In the genomic region with DNA sequence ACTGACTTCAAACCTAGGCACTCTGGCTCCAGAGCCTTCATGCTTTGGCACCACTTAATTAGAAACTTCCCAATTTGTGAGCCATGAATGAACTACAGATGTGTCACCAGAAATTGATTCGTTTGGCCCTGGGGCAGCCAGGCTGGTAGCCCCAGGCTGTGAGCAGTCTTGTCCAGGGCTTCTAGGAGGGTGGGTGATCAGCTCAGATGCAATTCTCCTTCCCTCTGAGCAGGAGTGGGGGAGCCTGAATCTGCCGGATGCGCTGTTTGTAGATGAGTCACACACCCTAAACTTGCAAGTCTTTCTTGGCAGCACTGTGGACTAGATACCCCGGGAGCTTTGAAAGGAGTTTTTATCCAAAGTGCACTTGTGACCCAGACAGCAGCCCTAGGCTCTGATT, we compare ENCODE assay signal across 22 mouse cellular contexts. TPM values are rescaled to one million over a fixed set of nuclear protein-coding genes. Genes with fewer than 3 reads are reported as not detected.
DNase-seq lines count a peak whose midpoint lies in the region; ATAC-seq and TF ChIP-seq lines count a peak whose summit lies in the region.
"Had no signal": no experiment of that assay in that cellular context is flagged by ENCODE, and none has a peak within 500 bp of the region (broad histone marks: within the 10 kb centered on the region; RNA-seq: fewer than 3 reads in every experiment).

No protein-coding gene starts in this region.

- peak; percentile 19 for DNase-seq in embryo, embryonic 11 days
- DNase-seq in embryo, embryonic 9.5 days (ENCODE audit: extremely low spot score), result no peak
- peak; percentile 26 for DNase-seq in brain, embryonic 14.5 days (ENCODE audit: low read depth)
- no peak for DNase-seq in stomach, postnatal 0 days (ENCODE audit: low spot score)
- DNase-seq: adrenal gland, adult 8-10 months; cerebellum, postnatal 10 days; gastrocnemius, postnatal 25 days; kidney, adult 18-20 months; kidney, postnatal 36 days; layer of hippocampus, adult 9-11 months; thymus, postnatal 25 days had no signal

- H3K9me3 ChIP-seq in midbrain, embryonic 12.5 days, result no peaks in the 10 kb centered on the region
- H3K9me3 ChIP-seq in midbrain, embryonic 16.5 days (replicated peaks; ENCODE audit: control insufficient read depth, low read length, poor library complexity, severe bottlenecking), result no peaks in the 10 kb centered on the region
- H3K9me3 ChIP-seq in stomach, postnatal 0 days (ENCODE audit: control insufficient read depth, low read length), result no peaks in the 10 kb centered on the region
- H3K9me3 ChIP-seq: forebrain, embryonic 13.5 days; limb, embryonic 13.5 days; lung, embryonic 15.5 days; neural tube, embryonic 12.5 days had no signal

- no peaks in the 10 kb centered on the region for H3K27me3 ChIP-seq in midbrain, embryonic 12.5 days
- no peaks in the 10 kb centered on the region for H3K27me3 ChIP-seq in midbrain, embryonic 16.5 days (ENCODE audit: control insufficient read depth, insufficient read depth, low read depth, low read length)
- no peaks in the 10 kb centered on the region for H3K27me3 ChIP-seq in stomach, postnatal 0 days (ENCODE audit: control insufficient read depth, insufficient read depth, low read length)
- H3K27me3 ChIP-seq: CH12.LX; forebrain, embryonic 13.5 days; limb, embryonic 13.5 days; lung, embryonic 15.5 days; neural tube, embryonic 12.5 days had no signal

- no peaks in the 10 kb centered on the region for H3K4me1 ChIP-seq in midbrain, embryonic 12.5 days
- H3K4me1 ChIP-seq in midbrain, embryonic 16.5 days (ENCODE audit: control insufficient read depth, insufficient read depth, low read length), result no peaks in the 10 kb centered on the region
- no peaks in the 10 kb centered on the region for H3K4me1 ChIP-seq in stomach, postnatal 0 days (replicated peaks; ENCODE audit: control insufficient read depth, insufficient read depth)
- H3K4me1 ChIP-seq: forebrain, embryonic 13.5 days; neural tube, embryonic 12.5 days had no signal

- WGBS in midbrain, embryonic 12.5 days, result 62% methylated on average over 4 of the region's 4 CpGs
- WGBS in midbrain, embryonic 16.5 days, result 53% methylated on average over 4 of the region's 4 CpGs
- WGBS in stomach, postnatal 0 days, result 55% methylated on average over 4 of the region's 4 CpGs

- H3K9ac ChIP-seq in midbrain, embryonic 12.5 days (replicated peaks), result no peak overlapping the region
- no peak overlapping the region for H3K9ac ChIP-seq in midbrain, embryonic 16.5 days (ENCODE audit: low read depth, low read length)
- 0 out of 2 replicates have a peak overlapping the region, but pooled peaks have one; percentile 23 for H3K9ac ChIP-seq in stomach, postnatal 0 days (ENCODE audit: low read length)
- H3K9ac ChIP-seq: forebrain, embryonic 13.5 days; limb, embryonic 13.5 days; liver, embryonic 14.5 days; lung, embryonic 15.5 days; neural tube, embryonic 12.5 days had no signal

- ATAC-seq in midbrain, embryonic 12.5 days (ENCODE audit: low FRiP score, low read depth), result peak; percentile 70; the same call in 1 of the 2 replicates
- ATAC-seq in midbrain, embryonic 16.5 days, result no peak
- no peak for ATAC-seq in stomach, postnatal 0 days (ENCODE audit: low FRiP score, low TSS enrichment)
- no peak for ATAC-seq in megakaryocyte, adult 5-6 weeks (ENCODE audit: poor library complexity, severe bottlenecking)
- no peak for ATAC-seq in megakaryocyte progenitor cell, adult 5-6 weeks (replicated peaks; ENCODE audit: poor library complexity)
- ATAC-seq: forebrain, embryonic 13.5 days had no signal

- TF ChIP-seq CTCF in brain, embryonic 14.5 days (IDR thresholded peaks at IDR 0.05; ENCODE audit: borderline replicate concordance, extremely low read depth, insufficient read depth, insufficient read length), result no peak
- no peak for TF ChIP-seq CTCF in stomach, postnatal 0 days (IDR thresholded peaks at IDR 0.05; ENCODE audit: low read depth)

- no peak for TF ChIP-seq EP300 in stomach, postnatal 0 days (optimal IDR thresholded peaks at IDR 0.05)

- no peaks in the 10 kb centered on the region for H3K36me3 ChIP-seq in midbrain, embryonic 12.5 days
- no peaks in the 10 kb centered on the region for H3K36me3 ChIP-seq in midbrain, embryonic 16.5 days (ENCODE audit: control insufficient read depth, insufficient read depth, low read length)
- H3K36me3 ChIP-seq in stomach, postnatal 0 days (ENCODE audit: control insufficient read depth, insufficient read depth, low read length), result no peaks in the 10 kb centered on the region
- H3K36me3 ChIP-seq: limb, embryonic 13.5 days; lung, embryonic 15.5 days; neural tube, embryonic 12.5 days had no signal

- TF ChIP-seq POLR2A in brain, embryonic 14.5 days (IDR thresholded peaks at IDR 0.05; ENCODE audit: borderline replicate concordance, extremely low read depth, insufficient read depth, insufficient read length, poor library complexity, severe bottlenecking), result no peak

- no peak overlapping the region for H3K27ac ChIP-seq in midbrain, embryonic 12.5 days (replicated peaks)
- no peak overlapping the region for H3K27ac ChIP-seq in midbrain, embryonic 16.5 days (ENCODE audit: low read length)
- no peak overlapping the region for H3K27ac ChIP-seq in stomach, postnatal 0 days (replicated peaks)
- H3K27ac ChIP-seq: forebrain, embryonic 13.5 days; limb, embryonic 13.5 days; liver, embryonic 14.5 days; lung, embryonic 15.5 days; neural tube, embryonic 12.5 days had no signal

- H3K4me2 ChIP-seq in midbrain, embryonic 12.5 days (replicated peaks), result no peak overlapping the region
- H3K4me2 ChIP-seq in midbrain, embryonic 16.5 days (ENCODE audit: low read length), result no peak overlapping the region
- no peak overlapping the region for H3K4me2 ChIP-seq in stomach, postnatal 0 days (replicated peaks; ENCODE audit: low read depth)
- H3K4me2 ChIP-seq: forebrain, embryonic 13.5 days; limb, embryonic 13.5 days; lung, embryonic 15.5 days; neural tube, embryonic 12.5 days had no signal

- H3K4me3 ChIP-seq in midbrain, embryonic 12.5 days, result no peak overlapping the region
- no peak overlapping the region for H3K4me3 ChIP-seq in midbrain, embryonic 16.5 days (ENCODE audit: low read depth, low read length)
- no peak overlapping the region for H3K4me3 ChIP-seq in stomach, postnatal 0 days (ENCODE audit: low read depth, low read length)
- H3K4me3 ChIP-seq: forebrain, embryonic 13.5 days; limb, embryonic 13.5 days; lung, embryonic 15.5 days; neural tube, embryonic 12.5 days had no signal

RNA-seq across cellular contexts. Expression of gene Gli3, which starts 18.7 kb away (rescaled TPM):
- 40.8 and 41.1 TPM in 2 replicates for polyA plus RNA-seq in midbrain, embryonic 12.5 days (2016; fragmentation: Nextera tagmentation; extraction: Ambion mirVana)
- 4.8 and 5.2 TPM in 2 replicates for polyA plus RNA-seq in midbrain, embryonic 16.5 days (2015; fragmentation: Nextera tagmentation; extraction: Ambion mirVana)
- polyA plus RNA-seq in brain, embryonic 14.5 days (2012; rRNA removed), result 10.3 and 12.5 TPM in 2 replicates
- polyA plus RNA-seq in stomach, postnatal 0 days (2015; fragmentation: Nextera tagmentation; extraction: Ambion mirVana), result 4.9 and 5.0 TPM in 2 replicates
- not detected in 2 replicates for total RNA-seq in megakaryocyte, adult 5-6 weeks (2015)
- total RNA-seq in megakaryocyte, adult 5-6 weeks (2017), result not detected in 2 replicates
- total RNA-seq in megakaryocyte progenitor cell, adult 5-6 weeks (2015), result 0.02 and 0.25 TPM in 2 replicates
- total RNA-seq in megakaryocyte progenitor cell, adult 5-6 weeks (2017), result 0.14 and 0.71 TPM in 2 replicates
- total RNA-seq: CH12.LX; monocyte, adult 5-6 weeks had no signal

Comparison
In these comparisons a context has a peak if more than half of its experiments do, and no peak if none do; other contexts are left out.
1. DNase-seq: peak in embryo, embryonic 11 days (single experiment) and brain, embryonic 14.5 days (single experiment); none in embryo, embryonic 9.5 days (single experiment) and stomach, postnatal 0 days (single experiment).